Mouse (Mus musculus) intestine, postnatal 0 days (tissue): Measurements from ENCODE around the gene Psme1. TPM values are rescaled to one million over a fixed set of nuclear protein-coding genes. Genes with fewer than 3 reads are reported as not detected.

Experiments used
- ATAC-seq: fragments of 200-750 bp; cut with Nextera tagmentation; 2 replicates; pipeline ENCODE4 v1.8.0; 2017; ENCODE audit warnings: mild to moderate bottlenecking, moderate TSS enrichment, moderate library complexity
- H3K27ac ChIP-seq: fragments of 300-500 bp; sonication (generic); 2 replicates; pipeline ENCODE4 v1.5.1; 2014; ENCODE audit warnings: mild to moderate bottlenecking, low read depth, low read length, moderate library complexity
- H3K27me3 ChIP-seq: fragments of 300-500 bp; sonication (generic); replicated peaks from 2 replicates; pipeline ENCODE4 v1.6.1; 2014; ENCODE audit warnings: low read length, mixed read lengths; ENCODE audit not compliant: control insufficient read depth, insufficient read depth
- H3K36me3 ChIP-seq: fragments of 300-500 bp; sonication (generic); 2 replicates; pipeline ENCODE4 v1.6.1; 2014; ENCODE audit warnings: mild to moderate bottlenecking, moderate library complexity; ENCODE audit not compliant: control insufficient read depth, insufficient read depth
- H3K4me1 ChIP-seq: fragments of 300-500 bp; sonication (generic); replicated peaks from 2 replicates; pipeline ENCODE4 v1.6.1; 2014; ENCODE audit warnings: antibody characterized with exemption, low read length, mixed read lengths; ENCODE audit not compliant: control insufficient read depth, insufficient read depth
- H3K4me2 ChIP-seq: fragments of 300-500 bp; sonication (generic); replicated peaks from 2 replicates; pipeline ENCODE4 v1.6.1; 2014; ENCODE audit warnings: low read depth, mild to moderate bottlenecking, moderate library complexity
- H3K4me3 ChIP-seq: fragments of 300-500 bp; sonication (generic); 2 replicates; pipeline ENCODE4 v1.5.1; 2014; ENCODE audit warnings: low read depth, low read length
- H3K9ac ChIP-seq: fragments of 300-500 bp; sonication (generic); 2 replicates; pipeline ENCODE4 v1.6.1; 2014; ENCODE audit warnings: mild to moderate bottlenecking, low read depth, low read length
- H3K9me3 ChIP-seq: fragments of 300-500 bp; sonication (generic); 2 replicates; pipeline ENCODE4 v1.6.1; 2016; ENCODE audit warnings: mixed run types; ENCODE audit not compliant: control insufficient read depth
- CTCF ChIP-seq: sonication (generic); IDR thresholded peaks from 2 replicates; pipeline ENCODE4 v1.5.1; 2016; ENCODE audit warnings: low read depth, mild to moderate bottlenecking, control low read depth, antibody characterized with exemption, moderate library complexity
- WGBS: fragments of 180-500 bp; shearing (Covaris S2); extraction: QIAGEN DNeasy Blood & Tissue Kit; methylation state at CpG from one replicate; pipeline ENCODE4 v1.1.7; 2014; 5-methylcytosine and 5-hydroxymethylcytosine counted together
- polyA plus RNA-seq: library from polyadenylated mRNA; unstranded; fragments of >200 nt; fragmentation: Nextera tagmentation; extraction: Ambion mirVana; gene quantifications from 2 replicates; pipeline ENCODE4 v1.2.1, GENCODE M21; 2015

Gene Psme1
- polyA plus RNA-seq, 1 experiment from 2014 or later = 283 TPM

DNA sequence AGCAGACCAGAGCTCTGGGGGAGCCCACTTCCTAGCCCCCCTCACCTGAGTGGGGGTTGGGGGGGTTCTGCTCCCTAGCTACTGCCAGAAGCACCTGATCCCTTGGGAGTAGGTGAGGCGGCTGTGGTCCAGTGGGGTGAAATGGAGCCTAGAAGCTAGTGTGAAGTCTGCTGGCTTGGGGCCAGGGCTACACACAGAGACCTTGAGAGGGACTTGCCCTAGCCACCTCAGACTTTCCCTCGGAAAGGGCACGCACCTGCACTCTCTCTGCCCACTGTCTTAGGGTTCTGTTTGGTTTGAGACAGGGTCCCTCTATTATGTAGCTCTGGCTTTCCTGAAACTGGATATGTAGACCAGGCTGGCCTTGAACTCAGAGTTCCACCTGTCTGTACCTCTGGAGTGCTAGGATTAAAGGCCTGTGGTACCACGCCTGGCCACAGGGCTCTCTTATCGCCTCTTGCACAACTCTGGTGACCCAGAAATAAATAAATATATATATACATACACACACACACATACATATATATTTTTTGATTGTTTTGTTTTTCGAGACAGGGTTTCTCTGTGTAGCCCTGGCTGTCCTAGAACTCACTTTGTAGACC is 846 bp downstream of the Psme1 start:
- ATAC-seq = peak; percentile 46
- peak; percentile 20; the same call in 1 of the 2 replicates for TF ChIP-seq CTCF
- Histone ChIP-seq H3K4me3 (peak overlapping the region; percentile 70), H3K4me2 (peak overlapping the region; percentile 81), H3K27ac (peak overlapping the region; percentile 84), H3K9ac (peak overlapping the region; percentile 75), H3K36me3 (peaks cover 20% of the 10 kb centered on the region; the same call in 1 of the 2 replicates), H3K4me1 (0 out of 2 replicates have a peak, but pooled peaks cover 4% of the 10 kb centered on the region), H3K27me3 (no peaks in the 10 kb centered on the region), H3K9me3 (no peaks in the 10 kb centered on the region)
- WGBS = 19% methylated on average over 6 of the region's 6 CpGs

DNA sequence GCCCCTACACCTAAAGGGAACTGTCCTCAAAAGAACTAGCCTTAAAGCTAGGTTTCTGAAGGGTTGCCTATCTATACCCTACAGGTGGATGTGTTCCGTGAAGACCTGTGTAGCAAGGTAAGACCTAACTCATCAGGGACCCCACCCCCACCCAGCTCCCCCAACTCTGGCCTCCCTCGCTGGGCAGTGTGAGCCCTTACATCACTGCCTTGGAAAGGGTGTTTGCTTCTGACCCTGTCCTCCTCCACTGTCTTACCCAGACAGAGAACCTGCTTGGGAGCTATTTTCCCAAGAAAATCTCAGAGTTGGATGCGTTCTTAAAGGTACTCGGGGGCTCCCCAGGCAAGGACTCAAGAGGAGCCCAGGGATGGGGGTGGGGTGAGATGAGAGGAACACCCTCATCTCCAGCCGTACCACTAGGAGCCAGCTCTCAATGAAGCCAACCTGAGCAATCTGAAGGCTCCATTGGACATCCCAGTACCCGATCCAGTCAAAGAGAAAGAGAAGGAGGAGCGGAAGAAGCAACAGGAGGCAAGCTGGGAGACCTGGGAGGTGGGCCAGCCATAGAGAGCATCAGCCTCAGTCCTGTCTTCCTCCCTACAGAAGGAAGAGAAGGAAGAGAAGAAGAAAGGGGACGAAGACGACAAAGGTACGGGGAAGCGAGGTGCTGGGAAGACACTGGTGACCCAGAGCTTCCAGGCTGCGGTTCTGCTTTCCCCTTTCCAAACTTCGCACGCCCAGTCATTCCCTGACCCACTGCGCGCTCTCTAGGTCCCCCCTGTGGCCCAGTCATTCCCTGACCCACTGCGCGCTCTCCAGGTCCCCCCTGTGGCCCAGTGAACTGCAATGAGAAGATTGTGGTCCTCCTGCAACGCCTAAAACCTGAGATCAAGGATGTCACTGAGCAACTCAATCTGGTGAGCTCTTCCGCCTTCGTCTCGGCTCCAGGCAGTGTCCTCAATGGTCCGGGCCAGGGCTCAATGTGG is 1.9 kb downstream of the Psme1 start:
- H3K4me1 ChIP-seq = 0 out of 2 replicates have a peak, but pooled peaks cover 4% of the 10 kb centered on the region
- H3K4me2 ChIP-seq = 0 out of 2 replicates have a peak overlapping the region, but pooled peaks have one; percentile 81
- TF ChIP-seq CTCF = no peak
- H3K4me3 ChIP-seq = no peak overlapping the region
- no peaks in the 10 kb centered on the region for H3K27me3 ChIP-seq
- no peak for ATAC-seq
- H3K27ac ChIP-seq = no peak overlapping the region
- H3K9me3 ChIP-seq = no peaks in the 10 kb centered on the region
- H3K36me3 ChIP-seq = peaks cover 20% of the 10 kb centered on the region; the same call in 1 of the 2 replicates
- 89% methylated on average over 23 of the region's 23 CpGs for WGBS
- no peak overlapping the region for H3K9ac ChIP-seq

DNA sequence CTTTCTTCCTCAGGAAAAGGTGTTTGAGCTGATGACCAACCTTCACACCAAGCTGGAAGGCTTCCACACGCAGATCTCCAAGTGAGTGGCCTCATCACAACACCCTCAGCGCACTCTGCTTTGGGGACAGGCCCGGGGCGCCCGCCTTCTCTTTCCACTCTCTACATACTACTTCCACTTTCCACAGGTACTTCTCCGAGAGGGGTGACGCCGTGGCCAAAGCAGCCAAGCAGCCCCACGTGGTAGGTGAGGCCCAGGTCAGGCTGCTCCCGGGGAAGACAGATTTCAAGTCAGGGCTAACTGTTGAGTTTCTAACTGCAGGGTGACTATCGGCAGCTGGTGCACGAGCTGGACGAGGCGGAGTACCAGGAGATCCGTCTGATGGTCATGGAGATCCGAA is 2.8 kb downstream of the Psme1 start:
- H3K4me1 ChIP-seq = 0 out of 2 replicates have a peak, but pooled peaks cover 4% of the 10 kb centered on the region
- H3K27ac ChIP-seq = no peak overlapping the region
- no peak overlapping the region for H3K4me3 ChIP-seq
- H3K4me2 ChIP-seq = no peak overlapping the region
- no peak for TF ChIP-seq CTCF
- no peaks in the 10 kb centered on the region for H3K27me3 ChIP-seq
- ATAC-seq = no peak
- H3K36me3 ChIP-seq = peaks cover 20% of the 10 kb centered on the region; the same call in 1 of the 2 replicates
- no peaks in the 10 kb centered on the region for H3K9me3 ChIP-seq
- H3K9ac ChIP-seq = no peak overlapping the region
- WGBS = 93% methylated on average over 16 of the region's 16 CpGs

DNA sequence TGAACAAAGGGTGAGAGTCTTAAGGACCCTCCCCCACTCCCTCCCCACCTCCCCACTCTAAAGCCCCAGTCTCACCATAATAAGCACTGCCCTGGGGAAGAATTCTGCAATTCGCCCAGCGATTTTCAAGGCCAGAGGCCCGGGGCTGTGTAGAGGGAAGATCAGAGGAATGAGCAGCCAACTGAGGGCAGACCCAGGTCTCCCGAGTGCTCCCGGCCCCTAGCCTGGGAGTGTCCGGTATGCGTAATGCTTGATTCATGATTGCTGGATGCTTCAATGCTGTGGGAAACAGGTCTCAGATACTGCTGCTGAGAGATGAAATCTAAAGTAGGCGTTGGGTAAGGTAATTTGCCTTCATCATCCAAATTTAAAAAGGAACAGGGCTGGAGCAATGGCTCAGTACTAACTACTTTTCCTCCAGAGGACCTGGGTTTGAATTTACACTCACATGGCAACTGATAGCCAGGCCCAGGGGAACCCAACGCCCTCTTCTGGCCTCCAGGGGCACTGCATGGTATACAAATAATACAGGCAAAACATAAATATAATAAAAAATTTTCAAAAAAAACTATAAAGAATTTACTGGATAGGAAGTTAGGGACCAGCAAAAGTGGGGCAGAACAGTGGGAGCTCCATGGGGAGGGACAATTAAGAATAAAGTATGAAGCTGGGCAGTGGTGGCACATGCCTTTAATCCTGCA is 4.2 kb downstream of the Psme1 start:
- Histone ChIP-seq H3K4me1 (0 out of 2 replicates have a peak, but pooled peaks cover 4% of the 10 kb centered on the region), H3K4me2 (no peak overlapping the region), H3K27ac (no peak overlapping the region), H3K9ac (no peak overlapping the region), H3K9me3 (no peaks in the 10 kb centered on the region), H3K27me3 (no peaks in the 10 kb centered on the region), H3K4me3 (no peak overlapping the region), H3K36me3 (peaks cover 24% of the 10 kb centered on the region; the same call in 1 of the 2 replicates)
- no peak for ATAC-seq
- TF ChIP-seq CTCF = peak; percentile 61
- WGBS = 62% methylated on average over 9 of the region's 9 CpGs

DNA sequence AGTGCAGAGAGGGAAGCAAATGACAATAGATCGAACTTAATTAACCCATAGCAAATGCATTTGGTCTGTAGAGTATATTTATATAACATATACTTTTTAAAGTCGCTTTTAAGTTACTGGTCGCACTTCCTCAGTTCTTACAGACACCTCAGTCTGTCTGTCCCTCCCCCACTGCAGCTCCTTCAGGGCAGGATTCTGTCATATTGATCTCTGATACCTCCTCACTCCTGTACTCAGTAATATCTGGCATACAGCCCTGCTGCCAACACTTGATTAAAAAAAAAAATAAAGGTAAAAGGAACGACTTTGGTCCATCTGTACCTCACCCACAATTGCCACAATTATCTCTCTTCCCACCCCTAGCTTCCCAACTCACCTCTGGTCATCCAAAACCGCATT is 6.4 kb downstream of the Psme1 start:
- WGBS = 46% methylated on average over 5 of the region's 5 CpGs
- no peak for ATAC-seq

More for the DNA sequence above, 6.4 kb downstream of the Psme1 start:
- H3K27ac ChIP-seq = no peak overlapping the region
- no peaks in the 10 kb centered on the region for H3K4me1 ChIP-seq
- peaks cover 41% of the 10 kb centered on the region for H3K36me3 ChIP-seq
- peak overlapping the region; percentile 86 for H3K4me2 ChIP-seq
- H3K9me3 ChIP-seq = no peaks in the 10 kb centered on the region
- no peak for TF ChIP-seq CTCF
- H3K27me3 ChIP-seq = no peaks in the 10 kb centered on the region
- 0 out of 2 replicates have a peak overlapping the region, but pooled peaks have one; percentile 57 for H3K9ac ChIP-seq
- H3K4me3 ChIP-seq = peak overlapping the region; percentile 59
